Mouse (Mus musculus) ES-E14 (cell line): Measurements from ENCODE around the gene S100a13. TPM values are rescaled to one million over a fixed set of nuclear protein-coding genes. Genes with fewer than 3 reads are reported as not detected.
A peak's percentile ranks its signal among the peaks of the same experiment; 100 is the strongest.

Experiments used
- DNase-seq: peaks from one replicate; pipeline ENCODE4 v3.0.0-alpha.2; 2013; ENCODE audit warnings: low read depth, low spot score
- H3K27ac ChIP-seq: 2 replicates; pipeline ENCODE4 v1.5.1; 2012; ENCODE audit warnings: low read depth, mild to moderate bottlenecking, low read length, moderate library complexity, mixed read lengths; ENCODE audit not compliant: poor library complexity, insufficient read depth, severe bottlenecking
- H3K36me3 ChIP-seq: 2 replicates; pipeline ENCODE4 v1.6.1; 2012; ENCODE audit warnings: mild to moderate bottlenecking, low read length, moderate library complexity, mixed read lengths; ENCODE audit not compliant: control insufficient read depth, poor library complexity, insufficient read depth, severe bottlenecking
- H3K4me1 ChIP-seq, 2 experiments: fragments of 150-350 bp in 1 of 2; sonication (generic) in 1 of 2; 2 replicates each; pipeline ENCODE4 v1.6.1; 2012; ENCODE audit warnings: low read length in 2 of 2, mild to moderate bottlenecking in 1 of 2, mixed read lengths in 1 of 2; ENCODE audit not compliant: control insufficient read depth in 2 of 2, insufficient read depth in 2 of 2, poor library complexity in 1 of 2
- H3K4me3 ChIP-seq, 2 experiments: fragments of 150-350 bp in 1 of 2; sonication (generic) in 1 of 2; 2 replicates each; pipeline ENCODE4 v1.5.1; 2012; ENCODE audit warnings: low read length in 2 of 2, low read depth in 1 of 2, mild to moderate bottlenecking in 1 of 2, mixed read lengths in 1 of 2; ENCODE audit not compliant: insufficient read depth in 1 of 2, poor library complexity in 1 of 2, severe bottlenecking in 1 of 2
- H3K9ac ChIP-seq: 2 replicates; pipeline ENCODE4 v1.6.1; 2012; ENCODE audit warnings: low read depth, mild to moderate bottlenecking, low read length, mixed read lengths; ENCODE audit not compliant: poor library complexity, insufficient read depth, severe bottlenecking
- H3K9me3 ChIP-seq: fragments of 150-350 bp; sonication (generic); 2 replicates; pipeline ENCODE4 v1.6.1; 2012; ENCODE audit warnings: low read depth, mild to moderate bottlenecking, low read length; ENCODE audit not compliant: control insufficient read depth, insufficient read depth
- CHD2 ChIP-seq: IDR thresholded peaks from 2 replicates; pipeline ENCODE4 v1.6.1; 2014; ENCODE audit warnings: mild to moderate bottlenecking, low read depth, low read length, inconsistent platforms
- HCFC1 ChIP-seq: IDR thresholded peaks from 2 replicates; pipeline ENCODE4 v1.6.1; 2012; ENCODE audit warnings: low read length, inconsistent platforms, borderline replicate concordance; ENCODE audit not compliant: insufficient read depth
- MAFK ChIP-seq: IDR thresholded peaks from 2 replicates; pipeline ENCODE4 v1.6.1; 2014; ENCODE audit warnings: mild to moderate bottlenecking, low read depth, low read length, inconsistent platforms; ENCODE audit not compliant: insufficient read depth
- ZC3H11A ChIP-seq: IDR thresholded peaks from 2 replicates; pipeline ENCODE4 v1.6.1; 2012; ENCODE audit warnings: low read depth, mild to moderate bottlenecking, inconsistent platforms, low read length, borderline replicate concordance
- ZNF384 ChIP-seq: IDR thresholded peaks from 2 replicates; pipeline ENCODE4 v1.6.1; 2012; ENCODE audit warnings: low read depth, low read length, inconsistent platforms
- in situ Hi-C, 2 experiments: fragments of 600-800 bp; cut with MboI; formaldehyde crosslinking; loops; one replicate each; pipeline ENCODE4 v1.15.1; 2025; ENCODE audit warnings: low sequenced_read_pairs in 2 of 2, inconsistent platforms in 1 of 2; ENCODE audit not compliant: unreplicated experiment in 2 of 2
- total RNA-seq: library from RNA; depleted of rRNA; stranded (reverse); fragments of 300-350 nt; gene quantifications from 2 replicates; pipeline ENCODE4 v1.2.3, GENCODE M21; 2012

The S100a13 gene
- total RNA-seq, 1 experiment: 8.2 TPM

DNA sequence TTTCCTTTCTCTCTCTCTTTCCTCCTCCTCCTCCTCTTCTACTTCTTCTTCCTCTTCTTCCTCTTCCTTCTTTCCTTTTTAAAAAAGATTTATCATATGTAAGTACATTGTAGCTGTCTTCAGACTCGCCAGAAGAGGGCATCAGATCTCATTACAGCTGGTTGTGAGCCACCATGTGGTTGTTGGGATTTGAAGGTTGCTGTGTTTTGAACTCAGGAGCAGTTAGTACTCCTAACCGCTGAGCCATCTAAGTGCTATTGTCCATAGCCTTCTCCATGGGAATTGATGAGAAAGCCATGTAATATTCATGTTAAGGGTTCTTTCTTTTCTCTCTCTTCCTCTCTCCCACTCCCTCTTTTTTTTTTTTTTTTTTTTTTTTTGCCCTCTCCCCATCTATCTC lies 22.9 kb upstream of the S100a13 start:
- H3K4me1 ChIP-seq: no peaks in the 10 kb centered on the region

GRCm38 (mm10) chr3:90493831-90494540 lies 20.2 kb upstream of the S100a13 start:
- Histone ChIP-seq H3K4me1 (no peaks in the 10 kb centered on the region; a peak in 1 of 4 replicates), H3K27ac (no peak overlapping the region), H3K36me3 (peaks cover 16% of the 10 kb centered on the region), H3K4me3 (no peak overlapping the region), H3K9ac (no peak overlapping the region), H3K9me3 (no peaks in the 10 kb centered on the region)
- TF ChIP-seq ZC3H11A: no peak
- TF ChIP-seq HCFC1: no peak
- TF ChIP-seq MAFK: no peak
- no peak for TF ChIP-seq ZNF384
- no peak for TF ChIP-seq CHD2
- in situ Hi-C loops: no loop called here
- DNase-seq: no peak

More for the DNA sequence above, 22.9 kb upstream of the S100a13 start:
- peaks cover 12% of the 10 kb centered on the region for H3K36me3 ChIP-seq
- DNase-seq: no peak
- in situ Hi-C loops: no loop called here
- TF ChIP-seq HCFC1 (no peak), ZC3H11A (no peak), CHD2 (no peak), ZNF384 (peak; percentile 70; the same call in 1 of the 2 replicates), MAFK (no peak)
- H3K9ac ChIP-seq: no peak overlapping the region
- no peaks in the 10 kb centered on the region for H3K9me3 ChIP-seq
- no peak overlapping the region for H3K4me3 ChIP-seq
- no peak overlapping the region for H3K27ac ChIP-seq

- Histone ChIP-seq H3K36me3 (peaks cover 18% of the 10 kb centered on the region), H3K9ac (no peak overlapping the region), H3K9me3 (no peaks in the 10 kb centered on the region), H3K27ac (no peak overlapping the region), H3K4me1 (no peaks in the 10 kb centered on the region; a peak in 1 of 4 replicates), H3K4me3 (no peak overlapping the region)
- TF ChIP-seq ZC3H11A (no peak), MAFK (no peak), CHD2 (no peak), HCFC1 (no peak), ZNF384 (no peak)
- DNase-seq: no peak
- in situ Hi-C loops: no loop called here
These were observed 18.2 kb upstream of the S100a13 start for GRCm38 (mm10) chr3:90495850-90496525.

DNA sequence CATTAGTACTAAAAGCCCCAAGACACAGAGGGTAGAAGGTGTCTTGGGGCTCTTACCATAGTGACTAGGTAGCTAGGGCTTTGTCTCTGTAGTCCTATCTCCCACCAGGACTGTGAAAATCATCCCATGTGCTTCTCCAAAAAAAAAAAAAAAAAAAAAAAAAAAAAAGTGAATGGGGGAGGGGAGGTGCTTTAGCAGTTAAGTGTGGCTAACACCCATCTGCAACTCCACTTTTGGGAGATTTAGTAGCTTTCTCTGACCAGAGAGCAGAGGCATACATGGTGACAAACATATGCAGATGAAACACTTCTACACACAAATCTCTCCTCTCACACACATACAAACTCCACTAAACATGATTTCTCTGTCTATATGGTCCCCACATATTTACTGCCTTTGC lies 16.6 kb upstream of the S100a13 start:
- Histone ChIP-seq H3K4me3 (no peak overlapping the region), H3K4me1 (no peaks in the 10 kb centered on the region; a peak in 1 of 4 replicates), H3K9me3 (no peaks in the 10 kb centered on the region), H3K36me3 (peaks cover 27% of the 10 kb centered on the region), H3K27ac (no peak overlapping the region), H3K9ac (no peak overlapping the region)
- in situ Hi-C loops: no loop called here
- DNase-seq: no peak
- peak; percentile 91 for TF ChIP-seq ZNF384
- no peak for TF ChIP-seq ZC3H11A
- TF ChIP-seq MAFK: no peak
- no peak for TF ChIP-seq CHD2
